Mouse (Mus musculus) CH12.LX (cell line): ENCODE data around the gene Tet3.

Experiments used
- CHD1 ChIP-seq: IDR thresholded peaks from 2 replicates; pipeline ENCODE4 v1.6.1; 2012; ENCODE audit warnings: low read depth, low read length, improper control_type of control experiment, inconsistent platforms
- ELF1 ChIP-seq: IDR thresholded peaks from 2 replicates; pipeline ENCODE4 v1.6.1; 2014; ENCODE audit warnings: low read depth, mild to moderate bottlenecking, inconsistent platforms, low read length, improper control_type of control experiment
- TCF12 ChIP-seq: IDR thresholded peaks from 2 replicates; pipeline ENCODE4 v1.6.1; 2014; ENCODE audit warnings: low read depth, mild to moderate bottlenecking, inconsistent platforms, low read length, improper control_type of control experiment

- TF ChIP-seq TCF12 (no peak), CHD1 (no peak), ELF1 (no peak)
Measured at GRCm38 (mm10) chr6:83352666-83353410, 106.0 kb downstream of the Tet3 start.
